Mouse (Mus musculus) spleen, adult 2 months (tissue): ENCODE results near the gene Zdbf2.

ENCODE experiments used
- CTCF ChIP-seq: fragments of 200-500 bp; IDR thresholded peaks from 2 replicates; pipeline ENCODE4 v1.5.1; 2011; ENCODE audit warnings: mild to moderate bottlenecking, inconsistent platforms; ENCODE audit not compliant: insufficient read depth, insufficient read length, insufficient replicate concordance; ENCODE audit errors: extremely low read depth
- POLR2A ChIP-seq: fragments of 200-500 bp; IDR thresholded peaks from 2 replicates; pipeline ENCODE4 v1.6.1; 2011; ENCODE audit warnings: low read depth, low read length, inconsistent platforms

GRCm38 (mm10) chr1:63255101-63255500 is 18.0 kb upstream of the Zdbf2 start:
- TF ChIP-seq CTCF (no peak), POLR2A (no peak)
